Mouse (Mus musculus): ENCODE results near the gene Smagp. TPM values are rescaled to one million over a fixed set of nuclear protein-coding genes. Genes with fewer than 3 reads are reported as not detected.

The Smagp gene
- polyA plus RNA-seq, 1 experiment from 2014 or later: 2.4 TPM

DNA sequence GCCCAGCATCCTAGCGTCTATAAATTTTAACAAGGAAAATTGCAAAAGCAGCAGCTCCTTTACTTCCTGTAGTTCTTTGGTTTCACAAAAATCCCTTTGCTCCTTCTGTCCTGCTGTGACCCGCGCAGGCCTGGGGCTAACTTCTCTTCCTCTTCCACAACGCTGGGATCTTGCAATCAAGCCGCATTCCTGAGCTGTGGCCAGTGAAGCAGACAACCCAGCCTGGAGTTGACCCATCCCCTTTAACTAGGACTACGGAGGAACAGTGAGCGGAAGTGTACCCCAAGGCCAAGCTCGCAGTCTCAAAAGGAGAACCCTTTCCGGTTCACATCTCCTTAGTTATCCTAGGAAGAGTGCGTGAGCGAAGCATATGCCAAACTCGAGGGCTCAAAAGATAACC lies 41.8 kb upstream of the Smagp start:
- H3K9me3 ChIP-seq (ENCODE audit: control insufficient read depth, low read length): no peaks in the 10 kb centered on the region
- no peak overlapping the region for H3K4me3 ChIP-seq (replicated peaks; ENCODE audit: low read length)
- H3K9ac ChIP-seq (replicated peaks; ENCODE audit: low read depth, low read length): no peak overlapping the region
- no peak overlapping the region for H3K4me2 ChIP-seq (ENCODE audit: low read length)
- H3K4me1 ChIP-seq (replicated peaks; ENCODE audit: control insufficient read depth, insufficient read depth, low read length): no peaks in the 10 kb centered on the region
- H3K27me3 ChIP-seq (replicated peaks; ENCODE audit: control insufficient read depth, insufficient read depth, low read length): no peaks in the 10 kb centered on the region
- no peaks in the 10 kb centered on the region for H3K36me3 ChIP-seq (ENCODE audit: control insufficient read depth, insufficient read depth)
- H3K27ac ChIP-seq (ENCODE audit: low read length): no peak overlapping the region
- no peak for ATAC-seq
- WGBS: 83% methylated on average over 12 of the region's 12 CpGs

DNA sequence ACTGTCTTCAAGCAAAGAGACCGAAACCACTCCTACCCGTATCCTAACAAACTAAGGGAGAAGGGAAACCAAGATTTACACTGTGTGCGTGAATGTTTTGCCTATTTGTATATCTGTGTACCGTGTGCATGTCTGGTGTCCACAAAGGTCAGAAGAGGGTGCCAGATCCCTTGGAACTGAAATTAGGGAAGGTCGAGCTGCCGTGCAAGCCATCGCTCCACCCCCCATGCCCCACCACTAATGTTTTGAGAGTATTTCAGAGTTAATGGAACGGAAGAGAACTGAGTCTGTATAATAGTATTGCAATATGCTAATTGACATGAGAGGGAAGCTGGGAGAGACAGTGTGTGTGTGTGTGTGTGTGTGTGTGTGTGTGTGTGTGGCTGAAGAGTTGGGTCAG lies 40.9 kb upstream of the Smagp start:
- no peak for ATAC-seq
- Histone ChIP-seq H3K9ac (replicated peaks; ENCODE audit: low read depth, low read length) (no peak overlapping the region), H3K4me3 (replicated peaks; ENCODE audit: low read length) (no peak overlapping the region)

DNA sequence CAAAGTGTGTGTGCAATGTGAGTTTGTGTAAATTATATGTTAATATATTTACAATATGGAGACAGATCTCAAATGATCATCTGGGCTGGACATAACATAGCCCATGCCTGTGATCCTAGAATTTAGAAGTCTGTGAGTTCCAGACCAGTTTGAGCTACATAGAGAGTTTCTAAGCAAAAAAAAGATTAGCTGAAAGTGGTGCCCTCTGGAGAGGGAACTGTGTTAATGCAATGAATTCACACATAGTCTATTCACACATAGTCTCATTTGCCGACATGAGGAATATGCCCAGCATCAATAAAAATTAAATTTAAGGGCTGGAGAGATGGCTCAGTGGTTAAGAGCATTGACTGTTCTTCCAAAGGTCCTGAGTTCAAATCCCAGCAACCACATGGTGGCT lies 39.8 kb upstream of the Smagp start:
- Histone ChIP-seq H3K4me2 (ENCODE audit: low read length) (no peak overlapping the region), H3K9ac (replicated peaks; ENCODE audit: low read depth, low read length) (no peak overlapping the region), H3K4me3 (replicated peaks; ENCODE audit: low read length) (no peak overlapping the region), H3K36me3 (ENCODE audit: control insufficient read depth, insufficient read depth) (no peaks in the 10 kb centered on the region), H3K27me3 (replicated peaks; ENCODE audit: control insufficient read depth, insufficient read depth, low read length) (no peaks in the 10 kb centered on the region), H3K9me3 (ENCODE audit: control insufficient read depth, low read length) (no peaks in the 10 kb centered on the region), H3K27ac (ENCODE audit: low read length) (no peak overlapping the region), H3K4me1 (replicated peaks; ENCODE audit: control insufficient read depth, insufficient read depth, low read length) (no peaks in the 10 kb centered on the region)
- no peak for ATAC-seq
- 92% methylated on average over 1 of the region's 1 CpGs for WGBS

More for the DNA sequence above, 40.9 kb upstream of the Smagp start:
- H3K36me3 ChIP-seq (ENCODE audit: control insufficient read depth, insufficient read depth): no peaks in the 10 kb centered on the region
- H3K27me3 ChIP-seq (replicated peaks; ENCODE audit: control insufficient read depth, insufficient read depth, low read length): no peaks in the 10 kb centered on the region
- no peaks in the 10 kb centered on the region for H3K9me3 ChIP-seq (ENCODE audit: control insufficient read depth, low read length)
- 75% methylated on average over 8 of the region's 8 CpGs for WGBS
- H3K4me1 ChIP-seq (replicated peaks; ENCODE audit: control insufficient read depth, insufficient read depth, low read length): no peaks in the 10 kb centered on the region
- no peak overlapping the region for H3K27ac ChIP-seq (ENCODE audit: low read length)
- H3K4me2 ChIP-seq (ENCODE audit: low read length): no peak overlapping the region

DNA sequence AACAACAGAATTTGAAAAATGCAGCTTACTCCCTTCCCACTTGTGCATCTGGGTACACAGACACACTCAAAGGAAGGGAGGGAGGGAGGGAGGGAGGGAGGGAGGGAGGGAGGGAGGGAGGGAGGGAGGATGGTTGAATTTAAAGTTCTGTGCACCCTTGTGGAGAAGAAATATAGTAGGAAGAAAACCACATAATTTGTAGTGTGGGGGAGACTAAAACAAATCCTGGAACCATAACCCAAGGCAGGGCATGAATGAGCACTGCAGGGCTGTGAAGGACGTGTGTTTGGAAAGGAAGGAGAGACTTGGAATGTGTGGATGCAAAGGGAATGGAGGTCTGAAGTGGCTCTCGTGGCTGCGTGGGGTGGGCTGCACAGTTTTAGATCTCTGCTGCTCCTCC lies 38.7 kb upstream of the Smagp start:
- H3K9me3 ChIP-seq (ENCODE audit: control insufficient read depth, low read length): no peaks in the 10 kb centered on the region
- H3K9ac ChIP-seq (replicated peaks; ENCODE audit: low read depth, low read length): no peak overlapping the region
- H3K4me2 ChIP-seq (ENCODE audit: low read length): no peak overlapping the region
- no peaks in the 10 kb centered on the region for H3K4me1 ChIP-seq (replicated peaks; ENCODE audit: control insufficient read depth, insufficient read depth, low read length)
- no peak overlapping the region for H3K27ac ChIP-seq (ENCODE audit: low read length)
- H3K4me3 ChIP-seq (replicated peaks; ENCODE audit: low read length): no peak overlapping the region
- no peaks in the 10 kb centered on the region for H3K36me3 ChIP-seq (ENCODE audit: control insufficient read depth, insufficient read depth)
- H3K27me3 ChIP-seq (replicated peaks; ENCODE audit: control insufficient read depth, insufficient read depth, low read length): no peaks in the 10 kb centered on the region
- WGBS: 63% methylated on average over 3 of the region's 3 CpGs
- ATAC-seq: no peak

DNA sequence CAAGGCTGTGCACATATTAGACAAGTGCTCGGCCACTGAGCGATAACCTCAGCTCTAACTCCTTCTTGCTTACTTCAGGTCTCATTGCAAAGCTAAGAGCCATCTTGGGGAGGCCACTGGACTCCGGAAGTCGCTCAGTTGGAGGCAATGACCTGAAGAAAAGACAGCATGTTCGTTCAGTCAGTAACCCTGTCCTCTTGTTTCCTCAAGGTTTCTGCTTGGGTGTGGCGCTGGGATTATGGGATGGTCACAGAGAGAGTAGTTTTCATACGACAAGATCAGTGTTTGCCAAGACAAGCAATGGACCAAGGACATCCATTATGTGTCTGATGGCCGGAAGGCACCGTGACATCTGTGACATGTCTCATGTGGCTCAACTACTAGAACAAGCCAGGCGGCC lies 37.8 kb upstream of the Smagp start:
- H3K4me3 ChIP-seq (replicated peaks; ENCODE audit: low read length): no peak overlapping the region

DNA sequence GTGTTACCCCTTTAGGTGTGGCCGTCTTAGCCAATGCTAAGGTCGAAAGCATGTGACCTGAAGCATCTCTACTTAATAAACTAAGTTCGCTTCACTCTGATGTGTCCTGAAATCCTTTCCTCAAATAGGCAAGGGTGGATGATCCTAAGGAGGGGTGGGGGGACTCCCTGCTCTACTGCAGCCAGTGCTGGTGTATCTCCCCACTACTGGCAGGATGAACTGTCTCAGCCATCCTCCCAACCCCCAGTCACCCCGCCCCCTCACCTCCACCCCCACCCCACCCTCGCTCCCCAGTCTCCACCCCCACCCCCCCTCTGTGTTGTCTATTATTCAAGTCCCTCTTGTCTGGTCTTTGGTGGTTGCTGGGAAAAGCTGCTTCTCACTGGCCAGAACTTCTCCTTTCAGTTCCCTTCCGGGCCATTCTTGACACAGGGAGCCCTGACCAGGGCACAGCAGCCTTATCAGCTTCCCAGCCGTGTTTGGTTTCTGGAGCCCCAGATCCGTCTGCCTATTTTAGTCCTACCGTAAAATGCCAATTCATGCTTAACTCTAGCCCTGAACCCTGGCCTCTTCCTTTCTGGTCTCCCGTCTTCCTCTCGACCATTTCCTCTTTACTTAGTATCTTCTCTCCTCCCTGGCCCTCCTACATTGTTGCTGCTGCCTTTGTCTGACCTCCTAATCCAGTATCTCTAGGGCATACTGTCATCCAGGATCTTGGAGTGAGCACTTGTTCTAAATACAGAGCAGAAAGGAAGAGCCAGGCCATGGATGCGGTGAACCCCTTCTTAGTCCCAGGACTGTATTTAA lies 37.0 kb upstream of the Smagp start:
- H3K9me3 ChIP-seq (ENCODE audit: control insufficient read depth, low read length): no peaks in the 10 kb centered on the region
- no peak for ATAC-seq
- H3K36me3 ChIP-seq (ENCODE audit: control insufficient read depth, insufficient read depth): no peaks in the 10 kb centered on the region
- H3K27me3 ChIP-seq (replicated peaks; ENCODE audit: control insufficient read depth, insufficient read depth, low read length): no peaks in the 10 kb centered on the region
- WGBS: 40% methylated on average over 12 of the region's 12 CpGs
- H3K9ac ChIP-seq (replicated peaks; ENCODE audit: low read depth, low read length): no peak overlapping the region
- no peak overlapping the region for H3K27ac ChIP-seq (ENCODE audit: low read length)
- H3K4me3 ChIP-seq (replicated peaks; ENCODE audit: low read length): no peak overlapping the region
- H3K4me2 ChIP-seq (ENCODE audit: low read length): no peak overlapping the region
- H3K4me1 ChIP-seq (replicated peaks; ENCODE audit: control insufficient read depth, insufficient read depth, low read length): no peaks in the 10 kb centered on the region

More for the DNA sequence above, 37.8 kb upstream of the Smagp start:
- no peak overlapping the region for H3K4me2 ChIP-seq (ENCODE audit: low read length)
- H3K27ac ChIP-seq (ENCODE audit: low read length): no peak overlapping the region
- no peak for ATAC-seq
- H3K9me3 ChIP-seq (ENCODE audit: control insufficient read depth, low read length): no peaks in the 10 kb centered on the region
- WGBS: 88% methylated on average over 10 of the region's 10 CpGs
- H3K4me1 ChIP-seq (replicated peaks; ENCODE audit: control insufficient read depth, insufficient read depth, low read length): no peaks in the 10 kb centered on the region
- no peaks in the 10 kb centered on the region for H3K36me3 ChIP-seq (ENCODE audit: control insufficient read depth, insufficient read depth)
- no peaks in the 10 kb centered on the region for H3K27me3 ChIP-seq (replicated peaks; ENCODE audit: control insufficient read depth, insufficient read depth, low read length)
- H3K9ac ChIP-seq (replicated peaks; ENCODE audit: low read depth, low read length): no peak overlapping the region

DNA sequence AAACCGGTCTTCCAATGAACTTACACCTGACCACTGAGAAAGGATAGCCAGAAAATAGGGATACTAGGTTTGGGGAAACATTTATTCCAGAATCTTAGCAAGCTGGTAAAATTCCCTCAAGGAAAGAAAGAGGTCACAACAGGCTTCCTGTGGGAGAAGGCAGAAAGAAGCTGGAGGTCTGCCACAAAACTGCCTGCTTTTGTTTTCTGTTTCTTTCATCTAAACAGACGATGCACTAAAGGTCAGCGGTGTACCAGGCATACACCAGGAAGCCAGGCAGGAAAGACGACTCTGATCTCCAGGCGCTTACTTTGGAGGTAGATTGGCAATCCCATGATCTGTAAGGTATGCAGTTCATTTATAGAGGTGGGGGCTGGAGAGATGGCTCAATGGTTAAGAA lies 34.1 kb upstream of the Smagp start:
- no peak for ATAC-seq
- 56% methylated on average over 5 of the region's 5 CpGs for WGBS
- Histone ChIP-seq H3K27ac (ENCODE audit: low read length) (no peak overlapping the region), H3K9me3 (ENCODE audit: control insufficient read depth, low read length) (no peaks in the 10 kb centered on the region), H3K36me3 (ENCODE audit: control insufficient read depth, insufficient read depth) (no peaks in the 10 kb centered on the region), H3K9ac (replicated peaks; ENCODE audit: low read depth, low read length) (no peak overlapping the region), H3K4me3 (replicated peaks; ENCODE audit: low read length) (no peak overlapping the region), H3K27me3 (replicated peaks; ENCODE audit: control insufficient read depth, insufficient read depth, low read length) (no peaks in the 10 kb centered on the region), H3K4me1 (replicated peaks; ENCODE audit: control insufficient read depth, insufficient read depth, low read length) (no peaks in the 10 kb centered on the region), H3K4me2 (ENCODE audit: low read length) (no peak overlapping the region)

DNA sequence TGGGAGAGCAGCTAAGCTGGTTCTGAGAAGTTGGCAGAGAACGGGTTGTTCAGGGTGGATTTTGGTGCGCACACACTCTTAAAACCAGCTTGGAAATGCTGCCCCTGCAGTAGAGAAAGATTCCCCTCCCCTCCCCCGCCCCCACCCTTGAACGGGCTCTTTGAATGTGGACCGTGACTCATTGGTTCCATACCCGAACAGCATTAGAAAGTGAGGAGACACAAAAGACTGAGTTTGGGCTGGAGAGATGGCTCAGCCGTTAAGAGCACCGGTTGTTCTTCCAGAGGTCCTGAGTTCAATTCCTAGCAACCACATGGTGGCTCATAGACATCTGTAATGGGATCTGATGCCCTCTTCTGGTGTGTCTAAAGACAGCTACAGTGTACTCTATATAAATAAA lies 33.3 kb upstream of the Smagp start:
- Histone ChIP-seq H3K9ac (replicated peaks; ENCODE audit: low read depth, low read length) (no peak overlapping the region), H3K27me3 (replicated peaks; ENCODE audit: control insufficient read depth, insufficient read depth, low read length) (no peaks in the 10 kb centered on the region), H3K9me3 (ENCODE audit: control insufficient read depth, low read length) (no peaks in the 10 kb centered on the region), H3K27ac (ENCODE audit: low read length) (no peak overlapping the region), H3K4me3 (replicated peaks; ENCODE audit: low read length) (no peak overlapping the region), H3K36me3 (ENCODE audit: control insufficient read depth, insufficient read depth) (no peaks in the 10 kb centered on the region), H3K4me1 (replicated peaks; ENCODE audit: control insufficient read depth, insufficient read depth, low read length) (no peaks in the 10 kb centered on the region), H3K4me2 (ENCODE audit: low read length) (no peak overlapping the region)
- no peak for ATAC-seq
- 84% methylated on average over 8 of the region's 8 CpGs for WGBS

DNA sequence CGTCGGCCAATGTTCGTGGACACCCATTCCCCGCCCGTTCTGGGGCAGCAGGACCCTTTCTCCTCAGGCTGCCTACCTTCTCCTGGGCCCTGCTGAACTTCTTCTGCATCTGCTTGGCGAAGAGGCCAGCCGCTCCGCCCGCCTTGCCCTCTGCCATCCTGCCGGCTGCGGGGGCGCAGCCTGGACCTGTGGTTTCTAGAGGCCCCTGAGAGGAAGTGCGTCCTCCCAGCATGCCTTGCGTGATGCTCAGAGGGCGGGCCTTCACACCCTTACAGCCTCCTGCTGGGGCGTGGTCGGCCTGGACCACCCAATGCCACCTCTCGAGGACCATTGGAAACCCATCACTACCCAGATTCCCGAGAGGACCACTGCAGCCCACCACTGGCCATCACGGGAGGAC lies 32.6 kb upstream of the Smagp start, which contains the start of gene Bin2:
TSS of gene Bin2 (minus strand) at position 217 of the 400 bp plus-strand sequence.
- Histone ChIP-seq H3K9me3 (ENCODE audit: control insufficient read depth, low read length) (no peaks in the 10 kb centered on the region), H3K9ac (replicated peaks; ENCODE audit: low read depth, low read length) (no peak within 1 kb of the TSS), H3K27ac (ENCODE audit: low read length) (no peak within 1 kb of the TSS), H3K4me2 (ENCODE audit: low read length) (no peak within 1 kb of the TSS), H3K27me3 (replicated peaks; ENCODE audit: control insufficient read depth, insufficient read depth, low read length) (no peaks in the 10 kb centered on the region), H3K4me3 (replicated peaks; ENCODE audit: low read length) (no peak within 1 kb of the TSS), H3K36me3 (ENCODE audit: control insufficient read depth, insufficient read depth) (no peaks in the 10 kb centered on the region), H3K4me1 (replicated peaks; ENCODE audit: control insufficient read depth, insufficient read depth, low read length) (no peaks in the 10 kb centered on the region)
- ATAC-seq: no peak
- 94% methylated on average over 20 of the region's 20 CpGs for WGBS

Data from forebrain, embryonic 16.5 days (tissue).